12 mouse cellular contexts compared by ENCODE assay signal in genomic region chr4:46258774-46259173, GRCm38 (mm10).
DNase-seq lines count a peak whose midpoint lies in the region; ATAC-seq and TF ChIP-seq lines count a peak whose summit lies in the region.
"Had no signal": no experiment of that assay in that cellular context is flagged by ENCODE, and none has a peak within 500 bp of the region (broad histone marks: within the 10 kb centered on the region; RNA-seq: fewer than 3 reads in every experiment).

No protein-coding gene starts in this region.

- no peaks in the 10 kb centered on the region for H3K9me3 ChIP-seq in forebrain, embryonic 14.5 days (replicated peaks; ENCODE audit: control insufficient read depth, low read length)
- H3K9me3 ChIP-seq in forebrain, embryonic 13.5 days (replicated peaks), result no peaks in the 10 kb centered on the region
- H3K9me3 ChIP-seq in limb, embryonic 14.5 days (ENCODE audit: control insufficient read depth, low read length), result no peaks in the 10 kb centered on the region
- H3K9me3 ChIP-seq in limb, embryonic 10.5 days (replicated peaks), result no peaks in the 10 kb centered on the region
- H3K9me3 ChIP-seq in hindbrain, embryonic 13.5 days, result no peaks in the 10 kb centered on the region
- H3K9me3 ChIP-seq: embryonic facial prominence, embryonic 15.5 days; megakaryocyte, embryonic 14.5 days; neural tube, embryonic 13.5 days had no signal

- H3K36me3 ChIP-seq in forebrain, embryonic 14.5 days (ENCODE audit: control insufficient read depth, insufficient read depth, low read length), result no peaks in the 10 kb centered on the region
- H3K36me3 ChIP-seq in forebrain, embryonic 13.5 days (ENCODE audit: poor library complexity, severe bottlenecking), result no peaks in the 10 kb centered on the region
- H3K36me3 ChIP-seq in limb, embryonic 14.5 days (ENCODE audit: control insufficient read depth, insufficient read depth, low read length), result no peaks in the 10 kb centered on the region
- no peaks in the 10 kb centered on the region for H3K36me3 ChIP-seq in limb, embryonic 10.5 days
- H3K36me3 ChIP-seq in hindbrain, embryonic 13.5 days, result no peaks in the 10 kb centered on the region
- H3K36me3 ChIP-seq: embryonic facial prominence, embryonic 15.5 days; neural tube, embryonic 13.5 days had no signal

- no peak for ATAC-seq in forebrain, embryonic 14.5 days
- ATAC-seq in forebrain, embryonic 13.5 days, result no peak
- ATAC-seq in limb, embryonic 14.5 days (ENCODE audit: low FRiP score, low read depth), result no peak
- no peak for ATAC-seq in hindbrain, embryonic 13.5 days (ENCODE audit: low FRiP score)
- ATAC-seq: CD4-positive, CD25-positive, alpha-beta regulatory T cell, adult 4 months had no signal

- H3K4me3 ChIP-seq in forebrain, embryonic 14.5 days (ENCODE audit: low read depth, low read length), result no peak overlapping the region
- H3K4me3 ChIP-seq in forebrain, embryonic 13.5 days, result no peak overlapping the region
- no peak overlapping the region for H3K4me3 ChIP-seq in limb, embryonic 14.5 days (replicated peaks; ENCODE audit: low read length)
- no peak overlapping the region for H3K4me3 ChIP-seq in limb, embryonic 10.5 days
- no peak overlapping the region for H3K4me3 ChIP-seq in hindbrain, embryonic 13.5 days
- H3K4me3 ChIP-seq: embryonic facial prominence, embryonic 15.5 days; megakaryocyte, embryonic 14.5 days; neural tube, embryonic 13.5 days had no signal

- no peak overlapping the region for H3K4me2 ChIP-seq in forebrain, embryonic 14.5 days (ENCODE audit: low read length)
- no peak overlapping the region for H3K4me2 ChIP-seq in forebrain, embryonic 13.5 days
- H3K4me2 ChIP-seq in limb, embryonic 14.5 days (replicated peaks; ENCODE audit: low read depth, low read length, severe bottlenecking), result no peak overlapping the region
- no peak overlapping the region for H3K4me2 ChIP-seq in hindbrain, embryonic 13.5 days
- H3K4me2 ChIP-seq: embryonic facial prominence, embryonic 15.5 days; neural tube, embryonic 13.5 days had no signal

- no peak overlapping the region for H3K27ac ChIP-seq in forebrain, embryonic 14.5 days (ENCODE audit: low read depth, low read length)
- no peak overlapping the region for H3K27ac ChIP-seq in forebrain, embryonic 13.5 days
- no peak overlapping the region for H3K27ac ChIP-seq in limb, embryonic 14.5 days (replicated peaks; ENCODE audit: low read depth, low read length)
- no peak overlapping the region for H3K27ac ChIP-seq in limb, embryonic 10.5 days
- H3K27ac ChIP-seq in hindbrain, embryonic 13.5 days, result no peak overlapping the region
- H3K27ac ChIP-seq: embryonic facial prominence, embryonic 15.5 days; neural tube, embryonic 13.5 days had no signal

- H3K4me1 ChIP-seq in forebrain, embryonic 14.5 days (ENCODE audit: control insufficient read depth, insufficient read depth, low read length), result no peaks in the 10 kb centered on the region
- 0 out of 2 replicates have a peak, but pooled peaks cover 7% of the 10 kb centered on the region for H3K4me1 ChIP-seq in forebrain, embryonic 13.5 days
- H3K4me1 ChIP-seq in limb, embryonic 14.5 days (ENCODE audit: control insufficient read depth, insufficient read depth, low read length), result no peaks in the 10 kb centered on the region
- 0 out of 2 replicates have a peak, but pooled peaks cover 4% of the 10 kb centered on the region for H3K4me1 ChIP-seq in limb, embryonic 10.5 days
- no peaks in the 10 kb centered on the region for H3K4me1 ChIP-seq in hindbrain, embryonic 13.5 days (replicated peaks)
- H3K4me1 ChIP-seq: embryonic facial prominence, embryonic 15.5 days; neural tube, embryonic 13.5 days had no signal

- H3K9ac ChIP-seq in forebrain, embryonic 14.5 days (ENCODE audit: low read length), result no peak overlapping the region
- no peak overlapping the region for H3K9ac ChIP-seq in forebrain, embryonic 13.5 days
- H3K9ac ChIP-seq in limb, embryonic 14.5 days (ENCODE audit: low read depth, low read length, severe bottlenecking), result no peak overlapping the region
- H3K9ac ChIP-seq in hindbrain, embryonic 13.5 days, result no peak overlapping the region
- H3K9ac ChIP-seq: embryonic facial prominence, embryonic 15.5 days; neural tube, embryonic 13.5 days had no signal

- WGBS in forebrain, embryonic 14.5 days, result 51% methylated on average over 5 of the region's 5 CpGs
- 61% methylated on average over 5 of the region's 5 CpGs for WGBS in forebrain, embryonic 13.5 days
- WGBS in limb, embryonic 14.5 days, result 46% methylated on average over 5 of the region's 5 CpGs
- WGBS in limb, embryonic 10.5 days, result 75% methylated on average over 5 of the region's 5 CpGs
- WGBS in hindbrain, embryonic 13.5 days, result 68% methylated on average over 5 of the region's 5 CpGs

- DNase-seq in forebrain, embryonic 14.5 days (ENCODE audit: low spot score), result peak; percentile 38
- DNase-seq in limb, embryonic 14.5 days (ENCODE audit: low spot score), result peak; percentile 21
- no peak for DNase-seq in limb, embryonic 10.5 days (ENCODE audit: low spot score)
- peak; percentile 57 for DNase-seq in brain, adult 2 months (ENCODE audit: low read depth, low spot score)
- peak; percentile 26 for DNase-seq in lung, postnatal 10 days
- no peak for DNase-seq in thymus, postnatal 25 days

- no peaks in the 10 kb centered on the region for H3K27me3 ChIP-seq in forebrain, embryonic 14.5 days (replicated peaks; ENCODE audit: control insufficient read depth, insufficient read depth, low read length)
- H3K27me3 ChIP-seq in forebrain, embryonic 13.5 days, result no peaks in the 10 kb centered on the region
- no peaks in the 10 kb centered on the region for H3K27me3 ChIP-seq in limb, embryonic 14.5 days (ENCODE audit: control insufficient read depth, insufficient read depth, low read length)
- H3K27me3 ChIP-seq in limb, embryonic 10.5 days (ENCODE audit: low read depth, poor library complexity, severe bottlenecking), result no peaks in the 10 kb centered on the region
- no peaks in the 10 kb centered on the region for H3K27me3 ChIP-seq in hindbrain, embryonic 13.5 days
- H3K27me3 ChIP-seq: embryonic facial prominence, embryonic 15.5 days; neural tube, embryonic 13.5 days had no signal

- TF ChIP-seq POLR2A in limb, embryonic 14.5 days (IDR thresholded peaks at IDR 0.05; ENCODE audit: borderline replicate concordance, extremely low read depth, insufficient read depth, insufficient read length), result no peak

Comparison
In these comparisons a context has a peak if more than half of its experiments do, and no peak if none do; other contexts are left out.
1. DNase-seq: peak in forebrain, embryonic 14.5 days (single experiment), limb, embryonic 14.5 days (single experiment), brain, adult 2 months (single experiment) and lung, postnatal 10 days (single experiment); none in limb, embryonic 10.5 days (single experiment) and thymus, postnatal 25 days (single experiment).